Mouse (Mus musculus) embryonic facial prominence, embryonic 11.5 days (tissue): Measurements from ENCODE around the gene Zfp579. TPM values are rescaled to one million over a fixed set of nuclear protein-coding genes. Genes with fewer than 3 reads are reported as not detected.

ENCODE experiments used
- ATAC-seq: fragments of 200-750 bp; cut with Nextera tagmentation; replicated peaks from 2 replicates; pipeline ENCODE4 v1.8.0; 2017; ENCODE audit warnings: low read depth; ENCODE audit not compliant: insufficient number of reproducible peaks, low FRiP score, low TSS enrichment
- DNase-seq: peaks from one replicate; pipeline ENCODE4 v3.0.0-alpha.2; 2015; ENCODE audit warnings: low spot score
- H3K27ac ChIP-seq: fragments of 300-500 bp; sonication (generic); replicated peaks from 2 replicates; pipeline ENCODE4 v1.5.1; 2014; ENCODE audit warnings: mild to moderate bottlenecking, low read depth, low read length, control low read depth
- H3K27me3 ChIP-seq: fragments of 300-500 bp; sonication (generic); 2 replicates; pipeline ENCODE4 v1.6.1; 2014; ENCODE audit warnings: mild to moderate bottlenecking, low read length, moderate library complexity, mixed read lengths; ENCODE audit not compliant: control insufficient read depth, insufficient read depth
- H3K36me3 ChIP-seq: fragments of 300-500 bp; sonication (generic); replicated peaks from 2 replicates; pipeline ENCODE4 v1.6.1; 2014; ENCODE audit warnings: low read depth, mild to moderate bottlenecking, low read length, moderate library complexity, mixed read lengths; ENCODE audit not compliant: control insufficient read depth, insufficient read depth
- H3K4me1 ChIP-seq: fragments of 300-500 bp; sonication (generic); 2 replicates; pipeline ENCODE4 v1.6.1; 2014; ENCODE audit warnings: low read length, mixed read lengths; ENCODE audit not compliant: control insufficient read depth, insufficient read depth
- H3K4me2 ChIP-seq: fragments of 300-500 bp; sonication (generic); 2 replicates; pipeline ENCODE4 v1.6.1; 2014; ENCODE audit warnings: low read depth, mild to moderate bottlenecking, control low read depth, low read length, moderate library complexity
- H3K4me3 ChIP-seq: fragments of 300-500 bp; sonication (generic); 2 replicates; pipeline ENCODE4 v1.5.1; 2014; ENCODE audit warnings: low read depth, low read length, control low read depth
- H3K9ac ChIP-seq: fragments of 300-500 bp; sonication (generic); replicated peaks from 2 replicates; pipeline ENCODE4 v1.6.1; 2014; ENCODE audit warnings: mild to moderate bottlenecking, control low read depth, low read length
- H3K9me3 ChIP-seq: fragments of 300-500 bp; sonication (generic); replicated peaks from 2 replicates; pipeline ENCODE4 v1.6.1; 2016; ENCODE audit warnings: mild to moderate bottlenecking, low read length, inconsistent platforms, mixed read lengths; ENCODE audit not compliant: control insufficient read depth
- WGBS: fragments of 180-500 bp; shearing (Covaris S2); extraction: QIAGEN DNeasy Blood & Tissue Kit; methylation state at CpG from one replicate; pipeline ENCODE4 v1.1.7; 2014; 5-methylcytosine and 5-hydroxymethylcytosine counted together
- polyA plus RNA-seq: library from polyadenylated mRNA; unstranded; fragments of >200 nt; fragmentation: Nextera tagmentation; extraction: Ambion mirVana; gene quantifications from 2 replicates; pipeline ENCODE4 v1.2.1, GENCODE M21; 2014

The Zfp579 gene
- polyA plus RNA-seq, 1 experiment from 2014 or later: 25.3 TPM

- H3K4me2 ChIP-seq: no peak overlapping the region
- WGBS: 43% methylated on average over 2 of the region's 2 CpGs
Observed at GRCm38 (mm10) chr7:4947855-4948254, 48.1 kb downstream of the Zfp579 start.

DNA sequence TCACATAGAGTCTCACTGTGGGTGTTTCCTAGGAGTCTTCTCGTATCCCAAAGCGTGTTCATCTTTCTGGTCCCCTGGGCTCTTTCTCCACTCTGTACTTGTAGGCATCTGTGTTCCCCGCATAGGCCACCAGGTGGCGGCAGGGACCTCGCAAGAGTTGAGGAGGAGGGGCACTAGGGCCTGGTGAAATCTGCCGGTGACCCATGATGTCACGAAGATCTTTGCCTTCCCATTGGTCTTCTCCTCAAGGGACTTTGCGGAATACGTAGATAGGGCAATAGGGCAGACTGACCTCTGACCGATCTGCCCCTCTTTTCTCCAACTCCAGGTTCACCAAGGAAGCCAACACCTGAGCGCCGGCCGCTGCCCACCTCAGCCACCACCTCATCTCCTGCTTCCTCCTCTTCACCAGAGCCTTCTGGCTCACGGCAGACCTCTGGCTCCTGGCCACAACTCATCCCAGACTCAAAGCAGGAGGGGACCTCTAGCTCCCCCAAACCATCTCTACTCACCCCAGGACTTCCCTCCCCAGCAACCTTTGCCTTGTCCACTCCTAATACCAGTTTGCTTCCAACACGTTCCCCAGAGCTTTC lies 52.6 kb downstream of the Zfp579 start:
- Histone ChIP-seq H3K27ac (no peak overlapping the region), H3K9me3 (no peaks in the 10 kb centered on the region), H3K4me1 (no peaks in the 10 kb centered on the region), H3K4me2 (peak overlapping the region; percentile 26; the same call in 1 of the 2 replicates), H3K9ac (no peak overlapping the region), H3K4me3 (no peak overlapping the region), H3K27me3 (no peaks in the 10 kb centered on the region), H3K36me3 (no peaks in the 10 kb centered on the region)
- DNase-seq (peak; percentile 92), ATAC-seq (peak; percentile 37)
- whole genome bisulfite sequencing: 21% methylated on average over 15 of the region's 15 CpGs

More at GRCm38 (mm10) chr7:4947855-4948254, 48.1 kb downstream of the Zfp579 start:
- no peak overlapping the region for H3K4me3 ChIP-seq
- no peaks in the 10 kb centered on the region for H3K9me3 ChIP-seq
- no peaks in the 10 kb centered on the region for H3K27me3 ChIP-seq
- no peaks in the 10 kb centered on the region for H3K4me1 ChIP-seq
- H3K9ac ChIP-seq: no peak overlapping the region
- no peak overlapping the region for H3K27ac ChIP-seq
- ATAC-seq (no peak), DNase-seq (no peak)
- H3K36me3 ChIP-seq: no peaks in the 10 kb centered on the region

- 42% methylated on average over 5 of the region's 5 CpGs for WGBS
- H3K27me3 ChIP-seq: no peaks in the 10 kb centered on the region
Observed at GRCm38 (mm10) chr7:4942673-4943072, 53.3 kb downstream of the Zfp579 start.

GRCm38 (mm10) chr7:4940068-4940479 lies 55.9 kb downstream of the Zfp579 start:
- Histone ChIP-seq H3K4me3 (no peak overlapping the region), H3K4me2 (no peak overlapping the region), H3K4me1 (no peaks in the 10 kb centered on the region), H3K36me3 (no peaks in the 10 kb centered on the region), H3K9ac (no peak overlapping the region), H3K27ac (no peak overlapping the region), H3K27me3 (no peaks in the 10 kb centered on the region), H3K9me3 (no peaks in the 10 kb centered on the region)
- DNase-seq (peak; percentile 85), ATAC-seq (no peak)
- 20% methylated on average over 9 of the region's 9 CpGs for WGBS

More at GRCm38 (mm10) chr7:4942673-4943072, 53.3 kb downstream of the Zfp579 start:
- DNase-seq (no peak), ATAC-seq (no peak)
- Histone ChIP-seq H3K4me3 (no peak overlapping the region), H3K9me3 (no peaks in the 10 kb centered on the region), H3K9ac (no peak overlapping the region), H3K27ac (no peak overlapping the region), H3K4me1 (no peaks in the 10 kb centered on the region), H3K4me2 (no peak overlapping the region), H3K36me3 (no peaks in the 10 kb centered on the region)

DNA sequence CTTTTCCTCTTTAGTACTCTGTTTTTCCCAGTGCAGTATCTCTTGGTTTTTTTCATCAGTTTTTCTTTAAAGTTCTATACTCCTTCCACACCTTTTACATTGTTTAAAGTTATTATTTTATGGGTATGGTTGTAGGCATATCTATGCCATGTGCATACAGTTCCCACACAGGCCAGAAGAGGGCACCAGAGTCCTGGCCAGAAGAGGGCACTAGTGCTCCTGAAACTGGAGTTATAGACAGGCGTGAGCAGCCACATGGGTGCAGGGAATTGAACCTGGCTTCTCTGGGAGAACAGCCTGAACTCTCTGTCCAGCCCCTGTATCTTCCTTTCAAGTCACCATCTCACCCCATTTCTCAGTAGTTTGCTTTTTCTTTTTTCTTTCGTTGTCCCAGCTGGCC lies 57.5 kb downstream of the Zfp579 start:
- 33% methylated on average over 2 of the region's 2 CpGs for WGBS
- no peak for ATAC-seq
- H3K9ac ChIP-seq: no peak overlapping the region
- no peak overlapping the region for H3K4me3 ChIP-seq
- no peaks in the 10 kb centered on the region for H3K27me3 ChIP-seq
- no peak overlapping the region for H3K27ac ChIP-seq
- H3K9me3 ChIP-seq: no peaks in the 10 kb centered on the region
- no peak overlapping the region for H3K4me2 ChIP-seq
- H3K4me1 ChIP-seq: no peaks in the 10 kb centered on the region
- no peaks in the 10 kb centered on the region for H3K36me3 ChIP-seq
- peak; percentile 69 for DNase-seq

DNA sequence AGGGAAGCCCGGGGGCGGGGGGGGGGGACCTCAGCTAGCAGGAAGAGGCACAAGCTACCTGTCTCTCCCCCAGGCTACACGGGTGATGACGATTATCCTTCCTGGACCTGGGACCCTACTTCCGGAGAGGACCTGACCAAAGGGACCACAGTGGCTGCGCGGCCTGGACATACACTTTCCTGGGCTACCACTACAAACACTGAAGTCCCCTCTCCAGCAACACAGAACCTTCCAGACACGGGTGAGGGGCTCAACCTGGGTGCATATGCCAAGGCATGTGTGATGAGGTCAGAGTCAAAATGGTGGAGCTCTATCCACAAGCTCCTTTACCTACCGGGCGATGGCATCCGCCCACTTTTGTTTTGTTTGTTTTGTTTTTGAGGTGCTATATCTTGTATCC lies 58.6 kb downstream of the Zfp579 start:
- 74% methylated on average over 10 of the region's 11 CpGs for WGBS
- Histone ChIP-seq H3K36me3 (no peaks in the 10 kb centered on the region), H3K27ac (no peak overlapping the region), H3K4me3 (no peak overlapping the region), H3K9ac (no peak overlapping the region), H3K9me3 (no peaks in the 10 kb centered on the region), H3K27me3 (no peaks in the 10 kb centered on the region), H3K4me1 (no peaks in the 10 kb centered on the region), H3K4me2 (no peak overlapping the region)
- ATAC-seq: no peak
- DNase-seq: no peak

GRCm38 (mm10) chr7:4936832-4937231 lies 59.1 kb downstream of the Zfp579 start:
- 76% methylated on average over 10 of the region's 10 CpGs for WGBS

GRCm38 (mm10) chr7:4934160-4934914 lies 61.6 kb downstream of the Zfp579 start:
- ATAC-seq: no peak
- H3K36me3 ChIP-seq: no peaks in the 10 kb centered on the region

More at GRCm38 (mm10) chr7:4936832-4937231, 59.1 kb downstream of the Zfp579 start:
- H3K4me2 ChIP-seq: no peak overlapping the region
- no peak overlapping the region for H3K9ac ChIP-seq
- H3K36me3 ChIP-seq: no peaks in the 10 kb centered on the region
- H3K4me1 ChIP-seq: no peaks in the 10 kb centered on the region
- H3K27me3 ChIP-seq: no peaks in the 10 kb centered on the region
- ATAC-seq (no peak), DNase-seq (no peak)
- no peak overlapping the region for H3K4me3 ChIP-seq
- no peaks in the 10 kb centered on the region for H3K9me3 ChIP-seq
- no peak overlapping the region for H3K27ac ChIP-seq

More at GRCm38 (mm10) chr7:4934160-4934914, 61.6 kb downstream of the Zfp579 start:
- no peak for DNase-seq
- no peak overlapping the region for H3K4me2 ChIP-seq
- H3K9ac ChIP-seq: no peak overlapping the region
- H3K27ac ChIP-seq: no peak overlapping the region
- WGBS: 76% methylated on average over 4 of the region's 4 CpGs
- no peaks in the 10 kb centered on the region for H3K27me3 ChIP-seq
- no peaks in the 10 kb centered on the region for H3K4me1 ChIP-seq
- no peaks in the 10 kb centered on the region for H3K9me3 ChIP-seq
- no peak overlapping the region for H3K4me3 ChIP-seq
